Mouse (Mus musculus): Measurements from ENCODE around the gene Olfr3.

DNA sequence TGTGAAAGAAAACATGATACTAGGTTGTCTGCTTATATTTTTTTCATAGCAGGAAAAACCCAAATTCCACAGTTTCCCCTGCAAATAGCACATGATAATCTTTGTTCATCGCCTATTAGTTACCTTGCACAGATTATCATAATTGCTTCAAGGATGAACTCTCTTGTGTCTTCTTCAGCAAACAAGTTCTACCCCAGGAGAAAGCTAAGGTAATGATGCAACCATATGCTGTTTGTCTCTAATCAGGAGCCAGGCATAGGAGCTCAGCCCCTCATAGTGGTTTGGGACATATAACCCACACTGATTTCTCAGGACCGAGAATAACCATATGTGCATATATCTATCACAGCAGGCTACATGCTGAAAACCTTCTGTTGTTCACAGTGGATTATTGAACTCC lies 26.6 kb downstream of the Olfr3 start, which contains the start of gene Olfr50:
- TF ChIP-seq CTCF (IDR thresholded peaks at IDR 0.05; ENCODE audit: low read depth) (no peak), EP300 (IDR thresholded peaks at IDR 0.05; ENCODE audit: low read depth) (no peak)
